Mouse (Mus musculus) adrenal gland, adult (tissue): Measurements from ENCODE around the gene Vsig2.

ENCODE experiments used
- DNase-seq, 2 experiments: peaks; one replicate each; pipeline ENCODE4 v3.0.0; 2022 to 2023; ENCODE audit warnings: low spot score in 1 of 2; ENCODE audit not compliant: inconsistent age in 2 of 2

Vsig2 gene

DNA sequence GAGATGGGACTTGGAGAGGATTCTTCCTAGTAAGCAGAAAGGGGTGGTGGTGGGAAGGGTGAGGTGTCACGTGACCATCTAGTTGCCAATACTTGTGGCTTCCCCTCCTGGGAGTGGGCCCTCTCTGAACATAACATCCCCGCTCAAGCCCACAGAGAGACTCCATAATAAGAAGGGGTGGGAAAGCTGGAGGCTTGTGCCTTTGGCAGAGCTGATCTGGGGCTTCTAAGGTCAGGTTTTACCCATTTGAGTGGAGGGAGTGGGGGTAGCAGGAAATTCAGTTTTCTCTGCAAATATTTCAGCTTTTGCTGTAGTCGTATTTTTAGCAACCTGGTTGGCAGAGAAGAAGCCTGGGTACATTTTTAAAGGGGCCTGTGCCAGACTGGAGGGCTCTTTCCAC lies 17.3 kb downstream of the Vsig2 start:
- no peak for DNase-seq

DNA sequence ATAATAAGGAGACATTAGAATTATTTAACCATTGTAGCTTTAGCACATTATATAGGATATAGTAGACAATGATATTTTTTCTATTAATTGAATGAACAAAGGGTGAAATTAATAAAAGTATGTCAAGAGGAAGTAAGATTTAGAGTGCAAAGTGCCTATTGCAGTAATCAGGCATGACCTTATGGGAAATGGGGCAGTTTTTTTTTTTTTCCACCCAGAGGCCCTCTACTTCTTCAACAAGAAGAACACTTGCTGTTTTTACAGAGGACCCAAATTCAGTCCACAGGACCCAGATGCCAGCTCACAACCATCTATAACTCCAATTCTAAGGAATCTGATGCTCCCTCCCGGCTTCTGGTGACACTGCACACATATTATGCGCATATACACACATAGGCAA lies 21.6 kb downstream of the Vsig2 start:
- DNase-seq = no peak

DNA sequence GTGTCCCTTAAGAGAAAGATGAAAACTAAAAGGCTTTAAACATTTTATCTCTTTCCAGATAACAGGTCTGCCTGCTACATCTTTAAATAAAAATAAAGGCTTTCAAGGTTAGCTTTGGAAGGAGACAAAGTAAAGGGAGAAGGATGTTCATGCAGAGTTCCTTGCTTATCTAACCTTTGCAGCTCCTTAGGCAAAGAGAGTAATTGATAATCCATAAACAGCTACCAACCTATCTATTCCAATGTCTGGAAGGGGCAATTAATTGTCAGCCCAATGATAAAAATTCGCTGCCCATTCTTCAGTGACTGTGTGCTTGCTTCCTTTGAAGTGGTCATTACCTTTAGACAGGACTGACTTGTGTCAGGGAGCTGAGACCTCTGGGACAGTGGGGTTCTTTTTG lies 24.8 kb downstream of the Vsig2 start:
- no peak for DNase-seq

DNA sequence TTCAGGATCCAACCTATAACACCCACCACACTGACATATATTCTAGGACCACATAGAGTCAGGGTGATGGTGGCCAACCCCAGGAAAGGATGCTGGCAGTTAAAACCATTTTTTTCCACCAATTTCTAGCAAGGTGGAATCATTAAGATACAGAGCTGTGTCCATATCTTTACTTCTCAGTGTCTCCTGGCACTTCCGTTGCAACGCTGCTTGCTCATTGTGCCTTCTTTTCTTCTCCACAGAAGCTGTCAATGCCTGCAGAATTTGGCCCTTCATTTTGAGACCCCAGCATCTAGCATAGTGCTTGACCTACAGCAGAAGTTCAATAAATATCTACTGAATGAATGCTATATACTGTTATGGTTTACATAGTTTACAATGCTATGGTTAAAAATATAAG lies 28.0 kb downstream of the Vsig2 start:
- no peak for DNase-seq

DNA sequence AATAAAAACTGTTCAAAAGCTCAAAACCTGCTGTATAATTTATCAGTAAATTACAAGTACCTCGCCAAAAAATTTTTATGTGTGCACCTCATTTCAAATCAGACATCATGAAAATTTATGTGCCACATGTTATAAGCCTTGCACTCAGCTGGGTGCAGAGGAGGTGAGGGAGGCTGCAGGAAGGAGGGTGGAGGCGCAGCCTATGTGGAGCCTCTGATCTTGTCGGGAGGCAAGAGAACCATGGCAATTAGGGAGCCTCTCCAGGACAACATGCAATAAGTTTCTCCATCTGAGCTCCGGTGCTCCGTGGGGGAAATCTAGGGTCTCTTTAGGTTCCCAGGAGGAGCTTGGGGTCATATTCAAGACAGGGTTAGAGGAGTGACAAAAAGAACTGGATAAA lies 28.4 kb downstream of the Vsig2 start:
- no peak for DNase-seq

DNA sequence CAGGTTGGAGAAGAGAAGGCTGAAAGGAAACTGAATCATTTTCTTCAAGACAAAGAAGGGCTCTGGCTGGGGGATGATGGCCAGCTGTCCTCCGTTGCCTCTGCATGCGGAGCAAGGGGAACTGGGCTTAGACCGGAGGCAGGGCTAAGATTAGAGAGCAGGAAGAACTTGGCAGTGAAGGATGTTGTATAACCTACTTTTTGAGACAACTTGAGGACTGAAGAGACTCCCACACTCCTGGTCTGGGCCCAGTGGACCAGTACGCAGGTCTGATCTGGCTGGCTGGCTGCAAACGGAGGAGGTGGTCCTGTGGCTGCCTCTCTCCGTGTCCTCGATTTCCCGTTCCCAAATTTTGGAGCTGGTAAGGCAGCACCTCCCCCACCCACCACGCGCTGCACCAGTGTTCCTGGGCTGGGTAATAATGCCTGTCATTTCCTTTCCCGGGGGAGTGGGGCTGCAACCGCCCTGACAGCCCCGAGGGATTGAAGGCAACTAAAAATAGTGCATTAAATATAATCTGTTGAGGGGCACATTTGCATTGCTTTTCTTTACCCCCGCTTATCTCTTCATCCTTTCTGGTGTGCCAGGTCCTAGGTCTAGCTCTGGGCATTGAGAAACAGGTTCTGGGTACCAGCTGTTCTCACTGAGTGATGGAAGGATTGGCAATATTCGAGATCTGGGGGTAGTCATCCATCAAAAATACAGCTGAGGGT lies 29.0 kb downstream of the Vsig2 start:
- DNase-seq = peak in 1 of 2 experiments; percentile 50

DNA sequence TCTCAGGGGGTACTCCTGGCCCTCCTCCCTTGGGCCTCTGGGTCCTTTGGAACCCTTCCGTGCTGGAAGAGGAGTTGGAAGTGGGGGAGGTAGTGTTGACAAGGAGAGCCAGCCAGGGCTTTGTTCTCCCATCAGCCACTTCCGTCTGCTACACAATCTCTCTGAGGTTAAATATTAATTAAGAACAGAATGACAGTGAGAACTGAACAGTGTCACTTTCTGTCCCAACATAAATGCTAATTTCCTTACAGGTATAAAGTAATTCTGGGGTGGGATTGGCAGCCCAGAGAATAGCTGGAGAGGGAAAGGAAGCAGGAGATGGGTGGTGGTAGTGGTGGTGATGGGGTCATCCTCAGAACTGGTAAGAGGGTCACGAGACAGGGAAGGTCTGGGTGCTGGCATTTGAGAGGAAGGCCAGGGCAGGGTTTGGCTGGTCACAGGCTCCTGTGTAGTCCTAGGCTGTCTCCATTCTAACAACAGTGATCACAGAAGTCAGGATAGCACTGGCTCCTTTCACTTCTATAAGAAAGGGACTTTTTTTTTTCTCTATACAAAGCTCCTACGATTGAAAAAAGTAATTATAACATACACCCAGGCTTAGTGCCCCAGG lies 29.7 kb downstream of the Vsig2 start:
- no peak for DNase-seq

DNA sequence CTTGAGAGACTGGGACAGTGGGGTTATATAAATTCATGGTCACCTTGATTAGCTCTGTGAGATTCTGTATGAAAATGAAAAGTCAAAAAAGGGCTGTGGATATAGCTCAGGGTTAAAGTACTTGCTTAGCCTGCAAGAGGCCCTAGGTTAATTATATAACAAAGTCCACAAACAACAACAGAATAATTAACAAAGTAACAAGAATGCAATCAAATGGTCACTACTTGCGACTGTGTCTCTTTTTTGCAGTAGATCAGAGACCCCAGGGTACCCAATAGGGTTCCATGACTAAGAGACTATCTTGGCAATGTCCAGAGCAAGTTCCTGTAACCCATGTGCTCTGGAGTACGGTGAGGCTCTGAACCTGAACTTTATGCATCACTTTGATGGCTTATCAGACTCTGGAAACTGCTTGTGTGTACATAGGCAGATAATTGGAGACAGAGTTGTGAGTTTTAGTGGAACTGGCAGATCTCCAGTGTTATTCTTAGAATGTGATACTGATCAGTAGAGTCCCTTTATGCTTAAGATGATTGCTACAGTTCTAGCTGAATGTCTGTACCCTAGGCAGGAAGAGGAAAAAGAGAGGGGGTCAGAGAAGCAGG lies 30.3 kb downstream of the Vsig2 start:
- no peak for DNase-seq

DNA sequence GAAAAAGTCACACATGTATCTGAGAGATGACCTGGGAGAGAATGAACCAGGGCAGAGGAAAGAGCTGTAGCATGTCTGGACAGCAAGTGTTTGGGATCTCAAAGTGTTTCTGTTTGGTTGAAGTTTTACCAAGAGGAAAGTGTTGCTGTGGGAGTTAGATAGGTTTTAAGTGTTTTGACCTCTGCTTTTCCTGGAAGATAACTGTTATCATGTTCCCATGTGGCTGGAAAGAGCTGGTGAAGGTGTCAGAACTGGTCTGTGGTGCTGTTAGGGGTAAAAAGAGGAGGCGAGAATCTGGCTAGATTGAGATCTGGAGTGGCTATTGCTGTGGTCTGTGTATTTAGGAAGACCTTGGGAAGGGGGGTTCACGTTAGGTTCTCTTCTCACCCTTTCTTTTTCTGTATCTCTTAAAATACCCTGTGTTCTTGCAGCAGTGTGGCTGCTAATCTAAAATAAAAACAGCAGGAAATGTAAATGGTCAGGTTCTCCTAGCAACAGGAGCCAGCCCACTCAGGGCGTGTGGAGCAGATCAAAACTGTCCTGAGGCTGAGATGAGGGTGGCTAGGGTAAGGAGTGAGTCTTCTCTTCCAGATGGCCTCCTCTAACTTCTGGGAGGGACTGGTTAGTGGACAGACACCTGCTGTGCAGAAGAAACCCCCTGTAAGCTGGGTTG lies 33.3 kb downstream of the Vsig2 start:
- DNase-seq = no peak

DNA sequence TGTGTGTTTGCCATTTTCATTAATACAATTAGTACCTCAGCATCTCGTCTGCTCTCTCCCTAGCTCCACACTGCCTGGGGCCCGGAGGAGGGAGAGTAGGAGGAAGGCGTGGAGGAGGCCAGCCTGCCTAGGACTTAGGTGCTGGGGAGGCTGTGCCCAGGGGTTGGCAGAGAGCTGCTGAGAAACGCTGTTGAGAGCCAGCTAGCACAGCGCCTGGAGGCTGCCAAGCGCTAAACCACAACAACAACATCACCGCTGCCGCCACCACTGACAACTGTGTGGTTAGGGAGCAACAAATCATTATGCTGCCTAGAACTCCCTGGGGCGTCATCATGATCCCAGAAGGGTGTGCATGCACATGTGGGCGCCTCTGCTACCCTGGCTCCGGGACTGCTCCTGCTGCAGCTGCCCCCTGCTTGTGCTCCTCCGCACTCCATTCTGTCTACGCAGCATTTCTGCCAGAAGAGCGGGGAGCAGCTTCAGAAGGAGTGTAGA lies 37.4 kb downstream of the Vsig2 start:
- peak; percentile 13 to 46 for DNase-seq

DNA sequence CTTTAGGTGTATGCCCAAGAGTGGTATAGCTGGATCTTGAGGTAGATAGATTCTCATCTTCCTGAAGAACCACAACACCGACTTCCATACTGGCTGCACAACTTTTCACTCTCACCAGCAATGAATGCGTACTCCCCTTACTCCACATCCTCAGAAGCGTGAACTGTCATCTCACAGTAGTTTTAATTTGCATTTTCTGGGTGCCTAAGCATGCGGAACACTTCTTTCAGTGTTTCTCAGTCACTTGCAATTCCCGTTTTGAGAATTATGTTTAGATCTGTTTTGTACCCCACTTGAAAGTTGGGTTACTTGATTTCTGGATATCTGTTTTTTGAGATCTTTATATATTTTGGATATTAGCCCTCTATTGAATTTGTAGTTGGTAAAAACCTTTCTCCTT lies 44.5 kb downstream of the Vsig2 start:
- no peak for DNase-seq

DNA sequence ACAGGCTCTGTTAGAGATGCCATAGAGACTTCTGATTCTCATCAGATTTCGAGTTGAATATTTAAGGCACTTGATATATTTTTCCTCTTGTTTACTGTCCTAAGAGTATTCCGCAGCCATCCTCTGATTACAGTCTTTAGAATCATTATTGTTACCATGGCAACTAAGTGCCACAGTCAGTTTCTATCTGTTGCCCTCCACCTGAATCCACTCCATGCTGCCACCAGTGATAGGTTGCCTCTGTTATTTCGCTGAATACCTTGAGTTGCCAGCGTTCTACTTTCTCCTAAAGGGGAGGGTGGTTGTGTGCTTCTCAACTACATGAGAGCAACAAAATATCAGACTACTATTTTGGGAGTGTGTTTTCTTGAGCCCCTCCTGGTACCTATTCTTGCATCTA lies 47.7 kb downstream of the Vsig2 start:
- DNase-seq = no peak

DNA sequence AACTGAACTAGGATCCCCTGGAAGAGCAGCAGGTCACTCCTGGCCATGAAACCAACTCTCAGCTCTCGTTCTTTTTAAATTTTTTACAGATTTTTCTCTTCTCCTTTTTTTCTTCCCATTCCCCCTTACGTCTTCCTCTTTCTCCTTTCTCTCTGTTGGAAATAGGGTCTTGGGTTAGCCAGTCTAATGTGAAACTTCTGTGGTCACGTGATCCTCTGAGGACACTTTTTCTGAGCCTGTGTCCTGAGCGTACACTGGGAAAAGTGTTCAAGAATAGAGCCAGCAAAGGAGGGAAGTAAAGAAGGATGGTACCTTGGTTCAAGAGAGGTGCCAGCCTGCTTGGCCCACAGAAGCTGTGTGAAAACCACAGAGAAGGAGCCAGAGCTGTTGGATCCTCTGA lies 51.3 kb downstream of the Vsig2 start:
- DNase-seq = no peak

DNA sequence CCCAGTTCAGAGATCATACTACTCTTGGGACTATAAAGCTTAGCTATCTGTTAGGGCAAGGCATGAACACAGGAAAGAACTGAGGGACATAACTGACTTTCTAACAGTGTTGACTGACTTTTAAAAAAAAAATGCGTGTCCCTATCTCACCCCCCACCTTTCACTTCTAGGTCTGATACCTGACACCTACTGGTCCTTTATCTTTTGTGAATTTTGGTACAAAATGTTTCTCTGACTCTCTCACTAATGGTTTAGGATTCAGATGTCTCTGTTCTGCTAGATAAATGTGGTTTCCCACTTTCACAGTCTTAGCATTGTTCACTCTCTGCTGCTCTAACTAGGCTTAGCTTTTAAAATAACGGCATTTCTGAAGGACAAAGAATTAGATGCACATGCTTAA lies 53.0 kb downstream of the Vsig2 start:
- no peak for DNase-seq

DNA sequence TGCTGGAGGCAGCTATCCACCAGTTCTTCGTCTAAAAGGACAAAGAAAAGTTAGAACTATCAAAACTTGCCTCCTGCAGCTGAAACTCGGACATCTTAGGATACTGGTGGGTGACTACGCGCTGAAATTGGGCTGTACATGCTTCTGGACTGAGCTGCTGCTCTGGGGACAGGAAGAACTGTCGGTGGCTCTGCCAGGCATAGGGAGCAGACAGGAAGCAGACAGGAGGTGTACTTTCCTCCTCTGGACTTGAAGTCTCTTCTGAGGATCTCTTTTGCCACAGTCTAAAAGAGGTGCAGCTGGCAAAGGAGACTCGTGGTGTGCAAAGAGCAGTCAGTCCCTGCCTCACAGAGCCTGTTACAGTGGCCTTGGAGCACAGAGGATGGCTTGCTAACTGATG lies 53.6 kb downstream of the Vsig2 start:
- DNase-seq = no peak

DNA sequence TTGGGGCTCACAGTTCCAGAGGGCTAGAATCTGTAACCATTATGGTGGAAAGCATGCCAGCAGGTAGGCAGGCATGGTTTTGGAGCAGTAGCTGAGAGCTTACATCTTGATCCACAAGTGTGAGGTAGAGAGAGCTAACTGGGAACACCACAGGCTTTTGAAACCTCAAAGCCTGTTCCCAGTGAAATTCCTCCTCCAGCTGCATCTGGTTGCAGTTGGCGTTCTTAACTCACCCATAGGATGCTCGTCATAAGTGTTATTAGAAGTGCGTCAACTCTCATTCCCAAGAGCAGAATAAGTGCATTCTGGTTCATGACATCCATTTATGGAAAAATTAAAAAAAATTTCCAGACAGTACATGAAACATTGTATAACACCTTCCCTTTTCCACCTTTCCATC lies 54.6 kb downstream of the Vsig2 start:
- no peak for DNase-seq
